Mouse (Mus musculus) ES-E14 (cell line): ENCODE measurements at regions not wholly inside any gene's neighbourhood (a gene's known extent, or its start where the extent isn't known, plus 50 kb on each side); places are given as distances from the start of the nearest gene placed in this dataset.

ENCODE experiments used
- CHD2 ChIP-seq: IDR thresholded peaks from 2 replicates; pipeline ENCODE4 v1.6.1; 2014; ENCODE audit warnings: mild to moderate bottlenecking, low read depth, low read length, inconsistent platforms
- HCFC1 ChIP-seq: IDR thresholded peaks from 2 replicates; pipeline ENCODE4 v1.6.1; 2012; ENCODE audit warnings: low read length, inconsistent platforms, borderline replicate concordance; ENCODE audit not compliant: insufficient read depth
- MAFK ChIP-seq: IDR thresholded peaks from 2 replicates; pipeline ENCODE4 v1.6.1; 2014; ENCODE audit warnings: mild to moderate bottlenecking, low read depth, low read length, inconsistent platforms; ENCODE audit not compliant: insufficient read depth
- ZC3H11A ChIP-seq: IDR thresholded peaks from 2 replicates; pipeline ENCODE4 v1.6.1; 2012; ENCODE audit warnings: low read depth, mild to moderate bottlenecking, inconsistent platforms, low read length, borderline replicate concordance
- ZNF384 ChIP-seq: IDR thresholded peaks from 2 replicates; pipeline ENCODE4 v1.6.1; 2012; ENCODE audit warnings: low read depth, low read length, inconsistent platforms

- TF ChIP-seq ZC3H11A (no peak), HCFC1 (no peak), CHD2 (no peak), MAFK (no peak), ZNF384 (no peak)
These were observed 197.1 kb upstream of the Mkln1 start for GRCm38 (mm10) chr6:31201375-31201972.
